Mouse (Mus musculus): ENCODE data around the gene Nrxn3.

Nrxn3 gene

DNA sequence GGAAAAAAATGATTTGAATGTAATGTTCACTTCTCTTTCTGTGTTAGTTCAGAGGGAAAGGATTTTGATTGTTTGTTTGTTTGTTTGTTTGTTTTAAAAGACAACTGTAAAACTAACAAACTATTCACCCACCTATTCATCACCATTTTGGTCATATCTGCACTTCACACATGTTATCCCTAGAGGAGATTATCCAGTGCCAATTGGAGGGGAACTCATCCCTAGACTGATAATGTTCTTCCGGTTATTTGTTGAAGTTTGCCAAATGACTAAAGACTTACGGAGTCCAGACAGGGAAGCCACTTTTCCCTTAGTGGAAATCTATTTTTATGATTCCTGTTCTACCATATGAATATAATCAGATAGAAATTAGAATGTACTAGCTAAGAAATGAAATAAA, 831.5 kb downstream of the Nrxn3 start:
- no peak for DNase-seq

DNA sequence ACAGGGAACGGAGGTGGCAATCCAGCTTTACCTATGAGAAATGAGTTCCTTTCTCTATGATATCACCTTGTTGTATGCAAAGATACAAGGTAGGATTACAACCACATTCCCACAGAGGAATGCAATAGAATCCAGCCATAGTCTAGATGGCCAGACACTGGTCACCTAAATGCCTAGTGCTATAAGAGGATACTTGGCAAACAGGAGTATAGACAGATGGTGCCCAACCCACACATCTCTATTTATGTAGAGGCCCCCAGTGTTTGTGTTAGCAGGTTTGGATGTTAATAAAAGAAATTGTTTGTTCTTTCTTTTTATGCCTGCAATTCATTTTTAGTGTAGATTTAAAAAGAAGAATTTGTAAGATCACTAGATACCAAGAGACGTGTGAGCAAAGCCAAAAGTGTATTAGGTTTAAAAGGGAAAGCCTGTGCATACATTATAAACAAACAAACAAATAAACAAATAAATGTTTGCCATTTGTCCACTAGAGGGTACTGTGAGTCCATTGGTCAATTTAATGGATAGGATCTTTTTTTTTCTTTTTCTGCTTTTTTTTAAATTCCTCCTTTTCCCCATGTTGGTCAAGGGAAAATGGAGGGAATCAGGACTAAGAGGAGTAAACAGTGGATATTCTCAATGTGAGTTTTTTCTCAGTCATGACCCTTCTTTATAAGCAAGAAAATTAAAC, 832.2 kb downstream of the Nrxn3 start:
- no peak for DNase-seq

DNA sequence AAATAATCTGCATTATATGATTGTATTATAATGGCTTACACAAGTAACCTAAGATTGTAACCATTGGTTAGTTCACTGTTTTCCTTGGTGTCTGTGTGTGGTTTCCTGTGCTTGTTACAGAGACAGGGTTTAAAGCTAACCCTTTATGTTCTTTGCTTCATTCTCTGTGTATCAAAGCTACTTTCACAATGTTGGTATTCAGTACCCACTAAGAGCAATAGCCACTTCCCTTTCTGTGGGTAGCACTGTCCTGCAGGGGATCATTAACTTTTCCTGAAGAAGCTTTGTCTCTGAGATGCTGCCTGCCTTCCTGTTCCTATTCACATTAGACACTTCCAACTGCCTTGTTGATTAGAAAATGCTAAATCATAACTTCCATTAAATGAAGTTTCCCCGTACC, 836.2 kb downstream of the Nrxn3 start:
- DNase-seq: no peak

DNA sequence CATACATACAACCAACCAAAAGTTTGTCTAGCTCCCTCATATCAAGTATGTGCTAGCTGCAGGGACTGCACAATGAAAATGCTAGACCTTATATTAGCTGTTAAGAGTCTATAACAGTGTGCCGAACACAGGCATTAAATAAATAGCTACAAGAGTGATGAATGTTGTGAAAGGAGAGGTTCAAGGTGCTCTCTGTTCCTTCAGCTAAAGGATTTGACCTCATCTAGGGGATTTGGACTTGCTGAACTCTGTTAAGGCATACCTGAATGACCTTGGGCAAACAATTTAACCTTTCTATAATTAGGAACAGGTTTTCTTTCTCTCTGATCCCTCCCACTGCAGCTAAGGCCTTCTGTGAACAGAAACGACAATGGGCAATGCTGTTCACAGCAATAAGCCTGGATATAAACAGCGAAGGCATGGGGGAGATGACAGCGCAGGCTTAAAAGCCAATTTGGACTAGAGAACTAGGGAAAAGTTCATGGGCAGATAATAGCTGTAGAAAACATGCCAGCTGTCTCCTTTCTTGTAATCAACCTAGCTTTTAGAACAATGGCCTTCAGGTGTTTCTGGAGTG, 839.4 kb downstream of the Nrxn3 start:
- no peak for DNase-seq

DNA sequence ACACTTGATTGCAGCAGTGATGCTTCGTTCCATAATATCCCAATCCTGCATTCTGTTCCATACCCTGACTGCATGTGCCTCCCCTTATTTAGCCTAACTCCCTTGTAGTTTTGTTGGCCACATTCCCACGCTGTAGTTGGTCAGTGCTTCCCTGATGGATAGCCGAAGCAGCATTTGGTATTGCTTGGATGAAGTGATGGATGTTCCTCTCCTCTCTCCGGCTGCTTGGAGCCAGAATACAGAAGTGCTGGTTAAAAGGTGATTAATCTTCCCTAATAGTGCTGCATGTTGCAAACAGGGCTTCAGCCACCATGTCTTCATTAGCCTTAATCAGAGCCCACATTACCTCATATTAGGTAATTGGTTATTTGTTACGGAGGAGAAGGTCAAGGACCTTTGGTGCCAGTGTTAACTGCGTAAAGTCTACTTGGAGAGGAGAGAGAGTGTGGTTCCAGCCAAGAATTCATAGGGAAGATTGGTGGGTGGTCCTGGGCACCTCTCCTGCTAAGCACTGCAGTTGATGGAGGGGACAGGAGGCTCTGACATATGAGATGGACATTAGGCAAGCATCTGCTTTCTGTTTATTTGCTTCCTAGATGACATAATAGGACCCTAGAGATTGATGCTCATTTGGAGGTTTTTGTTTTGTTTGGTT, 846.2 kb downstream of the Nrxn3 start:
- DNase-seq: no peak

DNA sequence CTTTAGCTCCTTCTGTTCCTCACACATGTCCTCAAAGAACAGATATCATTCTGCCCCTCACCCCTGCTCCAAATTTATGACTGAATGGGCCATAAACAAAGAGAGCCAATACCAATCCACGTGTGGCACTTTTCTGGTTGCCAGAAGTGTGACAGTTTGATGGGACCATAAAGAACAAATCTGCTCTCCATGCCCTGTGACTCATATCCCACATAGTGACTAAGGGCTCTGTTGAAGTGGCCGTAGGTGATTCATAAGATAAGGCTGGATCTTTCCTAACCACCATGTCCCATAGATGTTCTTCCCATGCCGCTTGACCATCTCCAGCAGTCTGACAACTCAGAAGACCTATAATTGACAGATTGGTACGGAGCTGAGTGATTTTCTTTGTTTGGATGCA, 869.8 kb downstream of the Nrxn3 start:
- no peak for DNase-seq

DNA sequence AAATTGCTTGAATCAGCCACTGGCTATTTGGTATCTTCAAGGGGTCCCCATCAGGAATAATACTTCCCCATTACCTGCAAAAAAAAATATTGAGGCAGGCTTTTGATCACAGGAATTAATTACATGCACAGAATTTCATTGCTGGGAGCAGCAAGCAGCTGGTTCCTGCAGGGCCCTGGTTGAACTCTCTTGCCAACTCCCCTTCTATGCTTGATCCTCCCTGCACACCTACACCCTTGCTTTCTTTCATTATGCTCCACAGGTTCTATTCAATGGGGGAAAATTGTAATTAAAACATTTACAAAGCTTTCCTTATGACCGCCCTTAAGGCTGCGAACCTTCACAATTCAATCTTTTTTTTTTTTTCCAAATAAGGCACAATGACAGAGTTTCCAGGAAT, 891.0 kb downstream of the Nrxn3 start:
- DNase-seq: no peak

DNA sequence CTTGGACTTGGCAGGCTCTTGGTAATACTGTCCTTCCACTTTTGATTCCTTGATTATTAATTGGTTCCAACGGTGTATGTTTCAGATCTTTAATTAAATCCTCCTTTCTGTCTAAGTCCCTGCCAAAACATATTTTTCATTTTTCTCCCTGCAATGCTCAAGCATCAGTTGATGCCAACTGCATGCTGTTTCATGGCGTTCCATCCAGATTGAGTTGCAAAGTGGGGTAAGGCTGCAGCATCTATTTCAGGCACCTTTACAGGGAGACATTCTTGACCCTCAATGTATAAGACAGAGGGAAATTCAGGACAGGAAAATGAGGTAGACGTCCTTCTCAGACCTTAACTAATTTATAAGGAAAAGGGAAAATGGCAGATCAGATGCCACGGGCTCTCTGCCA, 903.1 kb downstream of the Nrxn3 start:
- DNase-seq: no peak

DNA sequence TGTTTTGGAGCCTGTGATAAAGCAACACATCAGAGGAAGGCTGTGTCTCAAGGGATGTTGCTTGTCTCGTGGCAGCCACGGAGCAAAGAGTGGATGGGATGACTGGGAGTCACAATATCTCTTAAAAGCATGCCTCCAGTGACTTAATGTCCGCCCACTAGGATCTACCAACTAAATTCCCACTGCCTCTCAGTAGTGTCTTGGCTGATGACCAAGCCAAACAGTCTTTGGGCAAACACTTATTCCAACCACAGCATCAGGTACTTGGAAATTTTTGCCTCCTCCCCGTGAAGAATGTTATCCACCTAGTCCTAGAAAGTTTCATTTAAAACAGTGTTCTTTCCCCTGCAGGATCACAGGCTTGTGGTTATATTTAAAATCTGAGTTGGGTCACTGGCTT, 917.4 kb downstream of the Nrxn3 start:
- DNase-seq: peak; percentile 1

DNA sequence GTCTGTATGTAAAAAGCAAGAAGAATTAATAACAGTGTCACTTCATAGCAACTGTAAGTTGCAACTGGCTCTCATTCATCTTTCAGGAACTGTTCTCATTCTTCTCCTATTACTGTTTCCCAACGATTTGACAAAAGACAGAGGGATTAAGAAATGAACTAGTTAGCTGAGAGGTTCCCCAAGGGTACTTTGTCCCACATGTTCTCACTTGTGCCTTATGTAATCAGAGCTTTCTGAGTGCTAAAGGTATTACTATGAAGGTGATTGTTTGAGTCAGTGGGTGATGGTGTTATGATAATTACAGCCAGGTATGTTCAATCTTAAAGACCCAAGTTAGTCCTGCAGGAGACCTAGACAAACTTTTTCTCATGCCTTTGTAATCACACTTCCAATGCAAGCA, 918.8 kb downstream of the Nrxn3 start:
- DNase-seq: no peak

DNA sequence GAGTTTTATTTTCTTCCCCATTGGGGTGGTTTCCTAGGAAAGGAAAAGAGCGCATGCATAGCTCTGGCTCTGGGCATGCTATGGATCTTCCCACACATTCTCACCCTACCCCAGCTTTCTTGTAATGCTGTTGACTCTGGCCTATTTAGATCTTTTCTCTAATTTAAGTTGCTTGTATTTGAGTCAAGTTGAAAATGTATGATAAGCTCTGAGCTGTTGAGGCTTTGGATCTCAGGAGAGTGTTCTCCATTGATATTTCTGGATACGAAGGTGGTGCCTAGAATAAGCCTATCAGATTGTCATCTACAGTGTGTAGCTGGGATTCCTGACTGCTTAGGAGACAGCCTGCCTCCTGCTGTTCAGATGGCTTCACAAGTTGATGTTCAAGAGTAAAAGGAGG, 930.5 kb downstream of the Nrxn3 start:
- DNase-seq: no peak

DNA sequence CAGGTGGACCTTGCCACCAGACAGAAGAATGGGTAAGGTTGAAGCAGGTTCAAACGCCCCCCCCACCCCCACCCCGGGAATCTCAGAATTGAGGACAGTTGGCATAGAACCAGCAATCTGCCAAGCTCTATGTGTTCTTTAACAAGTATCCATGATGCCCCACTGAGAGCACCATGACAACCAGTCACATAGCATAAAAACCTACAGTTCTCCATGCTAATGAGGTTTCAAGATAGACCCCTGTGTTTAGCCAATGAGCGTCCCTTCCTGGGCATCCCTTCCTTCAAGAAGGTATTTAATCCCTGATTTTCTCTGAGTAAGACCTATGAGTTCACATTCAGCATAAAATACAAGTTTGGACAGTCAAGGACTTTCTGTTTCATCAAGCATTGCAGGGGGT, 938.5 kb downstream of the Nrxn3 start:
- no peak for DNase-seq

DNA sequence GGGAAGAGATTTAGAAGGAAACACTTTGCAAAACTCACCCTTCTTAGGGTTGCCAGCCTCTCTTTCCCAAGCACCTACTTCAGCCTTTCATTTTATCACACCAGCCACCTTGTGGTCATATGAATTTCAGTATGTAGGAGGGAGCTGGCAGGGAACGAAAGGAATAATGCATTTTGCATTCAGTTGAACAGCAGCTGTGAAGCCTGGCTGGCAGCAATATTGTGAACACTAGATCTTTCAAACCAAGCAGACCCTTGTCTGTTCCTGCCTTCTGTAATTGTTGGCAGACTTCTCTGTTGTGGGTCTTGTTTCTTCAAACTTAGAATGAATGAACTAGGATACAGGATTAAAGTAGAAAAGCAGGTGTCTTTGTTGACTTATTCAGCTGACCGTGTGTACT, 946.2 kb downstream of the Nrxn3 start:
- no peak for DNase-seq

DNA sequence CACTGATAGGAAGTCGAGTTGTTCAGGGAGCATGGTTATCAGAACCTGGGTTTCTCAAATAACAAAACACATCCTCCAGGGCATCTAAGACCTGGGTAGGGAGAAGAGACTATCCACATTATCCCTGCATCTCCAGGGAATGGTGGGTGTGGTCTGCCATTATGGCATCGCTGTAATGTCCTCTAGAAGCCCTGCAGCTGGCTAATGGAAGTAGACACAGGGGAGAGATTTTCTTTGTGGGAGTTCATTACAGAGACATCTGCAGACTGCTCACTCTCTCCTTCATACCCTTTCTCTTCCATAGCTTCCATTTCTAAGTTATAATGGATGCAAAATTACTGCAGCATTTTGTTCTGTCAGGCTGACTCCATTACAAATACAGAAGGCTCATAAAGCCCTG, 950.1 kb downstream of the Nrxn3 start:
- DNase-seq: no peak

DNA sequence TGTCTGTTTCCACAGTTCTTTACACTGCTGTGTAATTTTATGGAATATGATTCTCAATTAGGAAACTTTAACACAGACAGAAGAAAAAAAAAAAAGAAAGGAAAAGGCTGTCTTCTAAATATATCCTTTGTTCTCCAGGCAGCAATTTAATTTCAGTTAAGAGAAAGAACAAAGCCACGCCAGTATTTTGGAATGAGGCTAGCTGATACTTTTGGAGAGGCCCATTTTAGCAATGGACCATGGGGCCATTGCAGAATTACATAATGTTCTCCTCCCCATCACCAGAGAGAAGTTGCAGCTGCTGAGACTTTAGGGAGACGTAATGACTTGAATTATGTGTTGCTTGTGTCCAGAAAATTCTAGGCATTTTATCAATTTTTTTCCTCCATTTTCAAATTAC, 963.0 kb downstream of the Nrxn3 start:
- DNase-seq: no peak

DNA sequence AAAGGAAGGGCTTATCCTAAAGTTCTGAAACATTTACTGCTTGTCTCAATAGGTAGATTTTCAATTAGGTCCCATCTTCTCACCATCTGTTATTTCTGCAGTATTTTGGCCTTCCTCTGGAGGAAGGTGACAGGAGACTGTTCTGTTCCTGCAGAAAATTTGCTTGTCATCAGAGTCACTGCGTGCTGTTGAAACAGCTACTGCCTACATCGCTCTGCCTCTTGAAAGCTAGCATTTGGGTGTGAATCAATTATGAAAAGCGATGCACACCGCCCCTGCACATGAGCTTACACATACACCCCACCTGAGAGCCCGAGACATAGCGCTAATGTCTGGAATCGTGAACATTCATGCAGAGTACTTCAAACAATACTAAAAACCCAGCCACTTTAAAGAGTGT, 966.4 kb downstream of the Nrxn3 start:
- no peak for DNase-seq

DNA sequence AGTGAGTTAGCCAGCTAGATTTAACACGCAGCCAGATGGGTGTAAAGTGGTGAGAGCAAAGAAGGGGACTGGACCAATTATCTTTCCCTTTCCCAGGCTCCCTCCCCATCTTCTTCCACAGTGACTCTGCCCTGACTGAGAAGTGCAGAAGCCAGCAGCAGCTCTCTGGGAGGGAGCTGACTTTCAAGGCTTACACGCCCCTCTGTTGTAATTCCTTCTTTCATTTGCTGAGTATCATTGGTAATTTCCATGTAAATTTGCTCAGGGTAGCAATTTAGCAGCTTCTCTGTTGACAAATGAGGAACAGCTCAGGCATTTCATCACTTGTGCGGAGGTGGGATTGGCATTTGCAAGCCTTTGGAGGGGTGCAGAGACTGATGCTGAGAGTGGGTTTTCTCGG, 976.8 kb downstream of the Nrxn3 start:
- DNase-seq: no peak

DNA sequence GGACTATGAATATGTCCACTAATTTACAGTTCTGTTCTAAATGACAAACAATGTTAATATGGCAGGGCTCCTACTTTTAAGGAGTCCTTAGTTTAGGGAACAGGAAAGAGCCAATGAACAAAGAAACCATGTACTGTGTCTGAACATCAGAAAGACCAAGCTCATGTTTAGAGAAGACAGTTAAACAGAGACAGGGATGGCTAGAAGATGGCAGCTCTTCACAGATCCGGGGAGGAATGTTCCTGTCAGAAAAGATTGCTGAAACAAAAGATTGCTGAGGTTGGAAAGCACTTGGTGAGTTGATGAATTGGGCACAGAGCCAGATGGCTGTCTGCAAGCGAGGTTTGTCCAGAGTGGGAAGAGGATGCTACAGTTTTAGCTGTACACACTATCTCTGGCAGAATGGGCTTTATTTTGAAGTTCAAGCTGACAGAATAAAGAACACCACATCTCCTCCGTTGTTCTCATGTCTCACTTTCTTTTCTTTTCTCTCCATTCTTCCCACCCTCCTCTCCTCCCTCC, 978.3 kb downstream of the Nrxn3 start:
- peak; percentile 7 for DNase-seq

DNA sequence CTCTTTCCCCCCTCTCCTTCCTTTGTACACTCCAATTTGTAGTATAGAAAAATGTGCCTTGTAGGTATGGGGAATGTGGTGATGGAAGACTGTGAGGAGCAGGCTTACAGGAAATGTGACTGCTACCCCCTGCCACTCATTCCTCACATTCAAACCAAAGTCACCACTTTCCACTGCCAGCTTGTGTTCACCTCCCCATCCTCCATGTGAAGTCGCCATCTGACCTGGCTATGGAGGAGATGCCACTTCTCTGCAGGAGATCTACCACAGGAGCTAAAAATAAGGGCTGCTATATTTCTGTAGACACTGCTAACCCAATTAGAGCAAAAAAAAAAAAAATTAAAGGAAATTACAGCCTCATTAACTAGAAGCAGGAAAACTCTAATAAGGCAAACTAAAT, 980.3 kb downstream of the Nrxn3 start:
- DNase-seq: no peak

DNA sequence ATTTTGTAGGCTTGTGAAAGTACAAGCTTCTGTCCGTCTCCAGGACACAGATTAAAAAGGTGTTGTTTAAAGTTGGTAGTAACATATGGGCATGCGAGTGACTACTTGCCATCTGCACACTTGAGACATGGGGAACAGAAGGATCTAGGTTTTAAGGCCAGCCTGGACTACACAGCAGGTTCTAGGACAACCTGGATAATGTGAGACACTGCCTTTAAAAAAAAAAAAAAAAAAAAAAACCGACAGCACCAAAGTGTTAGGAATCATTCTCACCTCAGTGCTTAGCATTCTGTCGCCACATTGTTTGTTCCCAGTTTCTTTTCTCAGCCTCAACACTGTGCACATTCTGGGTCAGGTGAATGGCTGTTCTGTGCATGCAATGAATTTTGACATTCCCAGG, 985.2 kb downstream of the Nrxn3 start:
- DNase-seq: no peak

DNA sequence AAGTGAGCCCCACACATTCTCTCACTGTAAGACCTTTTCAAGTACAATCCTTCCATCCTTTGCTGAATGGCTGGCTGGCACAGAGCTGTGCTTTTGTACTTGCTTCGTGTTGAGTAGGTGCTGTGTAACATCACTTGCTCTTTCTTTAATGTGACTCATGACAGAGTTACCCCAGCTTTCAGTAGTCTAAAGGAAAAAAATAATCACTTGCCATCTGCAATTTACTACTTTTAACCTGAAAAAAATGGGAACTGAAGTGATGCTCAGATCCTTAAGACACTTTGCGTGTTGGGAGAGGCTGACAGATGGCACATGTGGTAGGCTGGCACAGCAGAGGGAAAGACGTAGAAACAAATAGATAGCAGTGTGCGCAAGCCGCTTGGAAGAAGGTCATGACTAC, 987.8 kb downstream of the Nrxn3 start:
- DNase-seq: no peak

DNA sequence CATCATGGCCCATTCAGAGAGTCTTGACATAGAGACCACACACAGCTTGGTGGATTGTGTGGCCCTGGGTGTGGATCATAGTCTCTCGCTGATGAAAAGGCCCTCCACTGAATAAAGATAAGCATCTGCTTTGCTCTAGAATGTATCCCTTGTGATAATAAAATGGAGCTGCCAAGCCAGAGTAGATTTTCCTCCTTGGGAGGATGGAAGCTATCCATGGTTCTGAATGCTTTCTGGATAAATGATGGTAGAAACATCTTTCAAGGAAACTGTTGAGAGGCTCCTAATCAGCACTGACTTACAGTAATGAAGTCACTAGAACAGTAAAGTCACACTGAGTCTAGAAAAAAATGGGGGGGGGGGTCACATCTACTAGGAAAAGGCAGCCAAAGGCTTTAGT, 989.1 kb downstream of the Nrxn3 start:
- DNase-seq: no peak

DNA sequence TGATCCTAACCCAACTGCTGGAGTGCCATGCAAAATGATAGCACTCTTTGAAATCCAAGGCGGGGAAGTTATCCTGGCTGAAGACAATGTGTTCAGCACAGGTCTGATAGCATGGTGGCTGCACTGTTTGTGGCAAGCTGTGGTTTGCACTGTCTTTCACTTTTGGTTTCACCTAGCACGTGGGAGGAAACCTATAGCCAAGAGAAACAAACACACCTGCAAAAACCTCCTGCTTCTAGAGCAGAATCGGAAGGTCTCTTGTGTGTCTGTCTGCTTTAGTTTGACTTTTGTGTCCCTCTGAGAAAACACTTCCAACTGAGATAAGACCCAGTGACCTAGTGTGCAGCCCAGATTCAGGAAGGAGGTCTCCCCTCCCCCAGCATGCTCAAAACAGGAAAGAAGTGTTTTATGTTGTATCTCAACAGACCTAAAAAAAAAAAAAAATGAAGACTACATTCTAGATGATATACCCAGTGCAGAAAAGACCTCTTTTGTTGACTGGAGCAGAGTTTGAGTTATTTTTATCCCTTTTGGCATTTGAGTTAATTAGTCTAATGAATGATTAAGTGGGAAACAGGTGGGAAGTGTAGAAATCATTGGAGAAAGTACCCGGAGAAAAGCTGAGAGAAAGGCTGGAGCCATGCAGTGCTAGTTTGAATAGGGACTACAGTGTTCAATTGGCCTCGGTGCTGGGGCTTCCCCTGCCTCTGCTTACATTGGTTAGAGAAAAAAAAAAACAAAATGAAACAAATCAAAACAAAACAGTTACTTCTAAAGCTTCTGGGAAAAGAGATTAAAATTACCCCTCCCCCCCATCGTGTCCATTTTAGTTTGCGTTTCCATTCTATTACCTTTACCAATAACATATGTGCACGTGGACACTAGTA, 996.8 kb downstream of the Nrxn3 start:
- no peak for DNase-seq

DNA sequence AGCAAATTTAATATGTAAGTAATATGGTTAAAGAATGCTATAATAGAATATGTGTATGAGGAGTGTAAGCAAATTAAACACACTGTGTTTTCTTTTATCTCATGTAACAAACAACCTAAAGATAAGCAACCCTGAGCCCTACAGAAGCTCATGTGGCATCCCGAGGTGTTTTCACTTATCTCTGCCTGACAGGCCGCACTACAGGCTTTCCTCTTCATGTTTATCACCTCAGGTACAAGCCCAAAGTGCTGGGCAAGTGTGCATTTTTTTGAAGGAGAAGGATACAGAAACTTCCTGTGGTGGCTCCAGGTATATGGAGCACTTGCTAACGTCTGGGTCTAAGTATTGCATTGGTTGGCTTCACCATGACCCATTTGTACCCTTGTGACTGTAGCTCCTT, 998.3 kb downstream of the Nrxn3 start:
- no peak for DNase-seq
